Mouse (Mus musculus) cerebellum, adult 18-20 months (tissue): ENCODE results near the gene Prpf38b.

Source experiments
- DNase-seq, 2 experiments: peaks; one replicate each; pipeline ENCODE4 v3.0.0; 2021

Prpf38b gene

GRCm38 (mm10) chr3:108911548-108912413, at the start of gene Prpf38b:
Gene Prpf38b (minus strand): TSS chr3:108911727.
- peak; percentile 95 to 97 for DNase-seq

- DNase-seq = peak in 1 of 2 experiments; percentile 22
Measured at GRCm38 (mm10) chr3:108961226-108961625, 49.7 kb upstream of the Prpf38b start.

GRCm38 (mm10) chr3:108959680-108960295, 48.3 kb upstream of the Prpf38b start:
- DNase-seq = peak in 1 of 2 experiments; percentile 21

DNA sequence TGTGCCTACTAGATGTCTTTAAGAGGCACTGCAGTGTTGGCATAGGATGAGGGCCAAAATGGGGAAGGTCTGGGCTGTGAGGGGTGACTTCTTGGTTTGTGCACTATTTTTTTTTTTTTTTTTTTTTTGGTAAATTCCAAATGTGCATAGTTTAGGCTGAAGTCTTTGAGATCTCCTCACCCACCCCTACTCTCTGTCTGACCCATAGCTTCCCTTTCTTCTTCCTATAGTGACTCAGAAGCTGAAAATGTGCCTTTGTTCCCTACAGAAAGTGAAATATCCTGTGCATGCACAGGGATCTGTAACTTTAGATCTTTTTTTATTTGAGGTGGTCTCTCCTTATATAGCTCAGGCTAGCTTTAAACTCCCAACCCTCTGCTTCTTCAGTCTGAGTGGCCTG, 46.4 kb upstream of the Prpf38b start:
- DNase-seq = no peak

- no peak for DNase-seq
Measured at GRCm38 (mm10) chr3:108940996-108941395, 29.5 kb upstream of the Prpf38b start.

- DNase-seq = peak in 1 of 2 experiments; percentile 26
Measured at GRCm38 (mm10) chr3:108940001-108940633, 28.6 kb upstream of the Prpf38b start, which contains the start of gene Gm9857. Gene Gm9857 (minus strand): TSS chr3:108940445.

GRCm38 (mm10) chr3:108939573-108939972, 28.0 kb upstream of the Prpf38b start, which contains the start of gene Henmt1:
Gene Henmt1 (plus strand): TSS chr3:108939873.
- DNase-seq = no peak

- DNase-seq = no peak
Measured at GRCm38 (mm10) chr3:108938691-108939090, 27.2 kb upstream of the Prpf38b start.

- DNase-seq = no peak
Measured at GRCm38 (mm10) chr3:108933557-108933956, 22.0 kb upstream of the Prpf38b start.

- DNase-seq = no peak
Measured at GRCm38 (mm10) chr3:108926308-108926707, 14.8 kb upstream of the Prpf38b start.

DNA sequence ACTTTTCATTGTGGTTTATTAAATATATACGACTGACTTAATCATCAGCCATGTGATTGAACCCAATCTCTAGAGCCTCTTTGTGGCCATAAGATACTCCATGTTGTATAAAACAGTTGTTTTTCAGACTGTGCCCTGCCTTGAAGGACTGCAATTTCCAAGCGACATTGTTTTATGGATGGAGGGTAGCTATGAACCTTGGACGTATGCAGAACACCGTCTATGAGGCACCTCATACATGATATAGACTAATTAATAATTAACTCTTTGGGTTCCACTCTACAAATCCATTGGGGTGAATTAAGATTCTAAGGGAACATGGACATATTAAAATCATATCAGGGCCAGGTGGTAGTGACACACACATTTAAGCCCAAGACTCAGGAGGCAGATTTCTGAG, 14.2 kb upstream of the Prpf38b start:
- DNase-seq = no peak

- DNase-seq = no peak
Measured at GRCm38 (mm10) chr3:108921822-108922221, 10.3 kb upstream of the Prpf38b start.

DNA sequence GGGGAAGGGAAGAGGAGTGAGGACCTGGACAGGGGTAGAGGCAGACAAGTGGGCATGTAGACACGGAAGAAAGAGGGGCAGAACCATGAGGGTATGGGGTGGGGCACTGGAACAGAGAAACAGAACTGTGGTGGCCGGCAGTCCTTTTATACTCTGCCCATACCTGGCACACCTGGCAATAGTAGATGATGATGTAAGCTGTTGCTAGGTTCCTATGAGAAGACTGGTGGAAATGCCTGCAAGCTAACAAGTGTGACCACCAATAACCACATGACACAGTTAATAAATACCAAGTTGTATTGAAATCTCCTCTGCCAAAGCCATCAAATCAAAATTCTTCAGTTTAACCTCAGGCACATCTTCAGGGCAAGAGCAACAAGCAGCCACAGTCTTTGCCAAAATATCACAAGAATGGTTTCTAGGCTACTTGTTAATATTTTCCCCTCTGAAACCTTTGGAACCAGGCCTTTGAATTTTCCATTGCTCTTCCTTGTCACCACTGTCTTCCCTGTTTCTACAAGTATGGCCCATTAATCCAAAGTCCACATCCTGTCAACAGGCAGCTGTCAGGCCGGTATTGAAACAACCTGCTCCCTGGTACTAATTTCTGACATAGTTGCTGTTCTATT, 9.0 kb upstream of the Prpf38b start:
- no peak for DNase-seq

- DNase-seq = no peak
Measured at GRCm38 (mm10) chr3:108918852-108919251, 7.3 kb upstream of the Prpf38b start.

DNA sequence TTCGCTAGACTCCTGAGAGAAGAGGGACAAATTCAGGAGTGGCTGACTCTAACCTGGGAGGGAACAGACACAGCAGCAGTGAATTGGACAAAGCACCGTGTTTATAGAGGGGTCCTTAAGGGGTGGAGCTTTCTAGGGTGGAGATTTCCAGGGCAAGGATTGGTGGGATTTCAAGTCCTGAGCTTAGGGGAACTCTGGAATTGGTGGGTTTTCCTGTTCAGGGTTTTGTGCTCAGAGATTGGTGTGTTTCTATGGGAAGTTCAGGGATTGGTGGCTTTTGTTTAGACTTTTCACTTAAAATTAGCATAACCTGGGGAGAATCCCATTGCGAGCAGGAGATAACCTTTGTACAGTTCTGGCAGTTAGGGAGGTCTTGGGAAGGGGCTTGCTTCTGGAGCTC, 6.5 kb upstream of the Prpf38b start:
- DNase-seq = no peak

- DNase-seq = peak in 1 of 2 experiments; percentile 28
Measured at GRCm38 (mm10) chr3:108916857-108917256, 5.3 kb upstream of the Prpf38b start.

DNA sequence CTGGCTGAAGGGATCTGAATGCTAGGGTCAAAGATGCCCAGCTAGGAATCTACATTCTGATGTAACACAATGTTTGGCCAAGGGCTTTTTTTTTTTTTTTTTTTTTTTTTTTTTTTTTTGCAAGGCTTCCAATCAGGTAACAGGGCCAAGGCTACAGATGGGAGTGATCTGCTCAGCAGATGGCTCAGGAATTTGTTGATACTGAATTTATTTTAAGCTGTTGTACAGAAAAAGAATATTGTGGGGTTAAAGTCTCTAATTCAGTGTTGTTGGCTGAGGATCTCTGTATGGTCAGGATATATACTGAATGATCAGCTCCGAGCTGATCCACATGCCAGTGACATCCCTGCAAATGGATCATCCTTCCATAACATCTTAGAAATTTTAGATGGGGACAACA, 4.5 kb upstream of the Prpf38b start:
- peak; percentile 76 to 77 for DNase-seq

GRCm38 (mm10) chr3:108911081-108911547, 413 bp downstream of the Prpf38b start:
- peak in 1 of 2 experiments; percentile 43 for DNase-seq

GRCm38 (mm10) chr3:108910303-108911080, 1.0 kb downstream of the Prpf38b start:
- DNase-seq = peak; percentile 84 to 87

DNA sequence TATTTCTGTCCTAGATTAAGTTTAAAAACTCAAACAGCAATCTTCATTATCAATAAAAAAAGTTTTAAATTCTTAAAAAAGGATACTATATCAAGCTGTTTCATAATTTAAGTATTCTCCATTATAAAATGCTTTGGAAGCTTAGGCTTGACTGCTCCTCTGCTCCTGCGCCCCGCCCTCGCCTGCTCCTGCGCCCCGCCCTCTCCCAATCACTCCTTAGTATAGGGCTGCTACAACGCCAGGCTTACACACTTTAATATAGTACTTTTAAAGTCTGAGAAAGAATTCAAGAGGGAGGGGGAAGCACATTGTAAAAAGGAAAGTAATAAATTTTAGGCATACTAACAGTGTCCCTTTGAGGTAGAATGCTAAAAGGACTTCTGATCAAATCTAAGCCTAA, 8.6 kb downstream of the Prpf38b start:
- no peak for DNase-seq

- no peak for DNase-seq
Measured at GRCm38 (mm10) chr3:108902038-108902437, 9.5 kb downstream of the Prpf38b start.

DNA sequence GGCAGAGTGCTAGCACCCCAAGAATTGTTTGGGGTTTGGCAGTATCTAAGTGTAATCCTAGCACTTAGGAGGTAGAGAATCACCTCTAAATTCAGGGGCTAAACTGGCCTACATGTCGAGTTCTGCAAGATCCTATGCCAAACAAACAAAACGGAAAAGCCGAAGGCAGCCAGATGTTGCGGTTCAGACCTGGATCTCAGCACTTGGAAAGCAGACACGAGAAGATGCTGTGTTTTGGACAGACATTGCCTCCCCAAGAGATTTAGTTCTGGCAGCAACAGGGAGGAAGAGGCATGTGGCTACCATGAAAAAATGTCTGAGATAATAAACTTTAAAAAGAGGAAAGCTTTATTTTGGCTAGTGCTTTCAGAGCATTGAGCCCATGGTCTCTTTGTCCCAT, 10.8 kb downstream of the Prpf38b start:
- no peak for DNase-seq
